Mouse (Mus musculus): ENCODE results near the gene Nxf1. TPM values are rescaled to one million over a fixed set of nuclear protein-coding genes. Genes with fewer than 3 reads are reported as not detected.

Nxf1 gene
- total and polyA plus RNA-seq, 3 experiments = 66.5 to 136 (median 101) TPM

GRCm38 (mm10) chr19:8711949-8712869 is 44.7 kb upstream of the Nxf1 start:
- H3K4me1 ChIP-seq (ENCODE audit: control insufficient read depth in 1 of 2, insufficient read depth in 2 of 2) = peaks cover 0 to 52% of the 10 kb centered on the region in 2 experiments; a peak in 2 of 4 replicates
- peaks cover 43 to 55% of the 10 kb centered on the region in 2 experiments for H3K36me3 ChIP-seq (replicated peaks in 1 of 2; ENCODE audit: control insufficient read depth in 1 of 2, insufficient read depth in 1 of 2, low read length in 1 of 2)
- peak overlapping the region; percentile 96 for H3K27ac ChIP-seq (ENCODE audit: insufficient read depth, low read depth)
- H3K27me3 ChIP-seq (replicated peaks) = no peaks in the 10 kb centered on the region
- H3K79me2 ChIP-seq (replicated peaks; ENCODE audit: control insufficient read depth, extremely low read depth, insufficient read depth, poor library complexity, severe bottlenecking) = peaks cover 33% of the 10 kb centered on the region
- peak overlapping the region; percentile 73 to 99 (median 89) for H3K4me3 ChIP-seq (replicated peaks in 1 of 3; ENCODE audit: low read depth in 2 of 3, low read length in 2 of 3, poor library complexity in 1 of 3)
- dilution Hi-C loops (cut with MboI; ENCODE audit: extremely low pct_ligation_motif_present, extremely low pct_unique_long_range_greater_than_20kb, low sequenced_read_pairs) (no loop called here), in situ Hi-C loops (cut with MboI; ENCODE audit: low pct_ligation_motif_present, low pct_unique_long_range_greater_than_20kb, low sequenced_read_pairs) (no loop called here)
- peak; percentile 80 for DNase-seq (ENCODE audit: extremely low read depth)
- no peak for TF ChIP-seq CTCF (conservative IDR thresholded peaks at IDR 0.05 in 1 of 2, IDR thresholded peaks at IDR 0.05 in 1 of 2; ENCODE audit: low read depth in 2 of 2, low read length in 2 of 2)
- TF ChIP-seq E2F4 (IDR thresholded peaks at IDR 0.05; ENCODE audit: insufficient replicate concordance, low read depth, low read length) = no peak
- 0 out of 2 replicates have a peak, but pooled peaks have one; percentile 14 for TF ChIP-seq KAT2A (IDR thresholded peaks at IDR 0.05; ENCODE audit: insufficient replicate concordance, low read length)
- peak; percentile 58; the same call in 1 of the 2 replicates for TF ChIP-seq TCF12 (IDR thresholded peaks at IDR 0.05; ENCODE audit: low read depth, low read length)
- TF ChIP-seq ZMIZ1 (IDR thresholded peaks at IDR 0.05; ENCODE audit: low read depth, low read length) = peak; percentile 46; the same call in 1 of the 2 replicates
- peak; percentile 48 for TF ChIP-seq ELF1 (IDR thresholded peaks at IDR 0.05; ENCODE audit: low read depth, low read length)
- TF ChIP-seq HCFC1 (IDR thresholded peaks at IDR 0.05; ENCODE audit: low read depth, low read length) = no peak
- TF ChIP-seq UBTF (IDR thresholded peaks at IDR 0.05; ENCODE audit: low read depth, low read length) = no peak
- TF ChIP-seq IRF4 (IDR thresholded peaks at IDR 0.05; ENCODE audit: low read depth, low read length) = peak; percentile 80
- TF ChIP-seq MYC (IDR thresholded peaks at IDR 0.05; ENCODE audit: low read depth, low read length) = 0 out of 2 replicates have a peak, but pooled peaks have one; percentile 28
- TF ChIP-seq MAFK (IDR thresholded peaks at IDR 0.05; ENCODE audit: insufficient replicate concordance, low read length) = peak; percentile 36; the same call in 1 of the 2 replicates
- TF ChIP-seq TBP (conservative IDR thresholded peaks at IDR 0.05; ENCODE audit: low read depth, low read length) = peak; percentile 65
- no peak; the same call in 1 of the 2 replicates for TF ChIP-seq CHD2 (IDR thresholded peaks at IDR 0.05; ENCODE audit: low read length)
- no peak for TF ChIP-seq SMC3 (IDR thresholded peaks at IDR 0.05; ENCODE audit: low read depth, low read length)
- TF ChIP-seq ZKSCAN1 (IDR thresholded peaks at IDR 0.05; ENCODE audit: borderline replicate concordance, low read depth, low read length) = no peak
- peak; percentile 85 for TF ChIP-seq POLR2AphosphoS2 (IDR thresholded peaks at IDR 0.05; ENCODE audit: low read depth, low read length)
- no peak for TF ChIP-seq JUND (conservative IDR thresholded peaks at IDR 0.05; ENCODE audit: low read depth, low read length)
- peak; percentile 50 for TF ChIP-seq BHLHE40 (IDR thresholded peaks at IDR 0.05; ENCODE audit: low read depth, low read length)
- TF ChIP-seq ETS1 (conservative IDR thresholded peaks at IDR 0.05; ENCODE audit: low read depth, low read length) = peak; percentile 77
- TF ChIP-seq RAD21 (IDR thresholded peaks at IDR 0.05; ENCODE audit: low read depth, low read length) = no peak
- no peak for TF ChIP-seq USF1 (IDR thresholded peaks at IDR 0.05; ENCODE audit: low read depth, low read length)
- TF ChIP-seq POLR2A (IDR thresholded peaks at IDR 0.05; ENCODE audit: low read depth, low read length) = peak; percentile 51; the same call in 1 of the 2 replicates
- TF ChIP-seq RCOR1 (conservative IDR thresholded peaks at IDR 0.05; ENCODE audit: low read depth, low read length) = 0 out of 2 replicates have a peak, but pooled peaks have one; percentile 44
- no peak; the same call in 1 of the 2 replicates for TF ChIP-seq MAX (IDR thresholded peaks at IDR 0.05; ENCODE audit: low read length)
- peak; percentile 47; the same call in 1 of the 2 replicates for TF ChIP-seq MEF2A (IDR thresholded peaks at IDR 0.05; ENCODE audit: borderline replicate concordance, low read depth, low read length)
- peak; percentile 35; the same call in 1 of the 2 replicates for TF ChIP-seq NELFE (IDR thresholded peaks at IDR 0.05; ENCODE audit: low read depth, low read length)
- TF ChIP-seq SIN3A (IDR thresholded peaks at IDR 0.05; ENCODE audit: low read length) = peak; percentile 97
- peak; percentile 86 for TF ChIP-seq EP300 (IDR thresholded peaks at IDR 0.05; ENCODE audit: low read length)
- peak; percentile 71; the same call in 1 of the 2 replicates for TF ChIP-seq MXI1 (IDR thresholded peaks at IDR 0.05; ENCODE audit: low read depth, low read length)
- no peaks in the 10 kb centered on the region for H3K9me3 ChIP-seq (replicated peaks; ENCODE audit: low read length)
- peak overlapping the region; percentile 86 for H3K4me2 ChIP-seq (ENCODE audit: insufficient read depth, low read depth, poor library complexity, severe bottlenecking)
- peak overlapping the region; percentile 96 for H3K9ac ChIP-seq (ENCODE audit: insufficient read depth, low read depth)

Data from CH12.LX (cell line).